Mouse (Mus musculus): Measurements from ENCODE around the gene Iqcn.
A peak's percentile ranks its signal among the peaks of the same experiment; 100 is the strongest.

Iqcn gene

GRCm38 (mm10) chr8:70679404-70679803 lies 23.9 kb upstream of the Iqcn start:
- no peak for DNase-seq (ENCODE audit: low spot score)

GRCm38 (mm10) chr8:70680039-70680438 lies 23.2 kb upstream of the Iqcn start:
- no peak for DNase-seq (ENCODE audit: low spot score)

- DNase-seq (ENCODE audit: low spot score), result no peak
Observed at GRCm38 (mm10) chr8:70681410-70681809, 21.8 kb upstream of the Iqcn start.

- no peak for DNase-seq (ENCODE audit: low spot score)
Observed at GRCm38 (mm10) chr8:70682193-70682592, 21.1 kb upstream of the Iqcn start.

GRCm38 (mm10) chr8:70682692-70683091 lies 20.6 kb upstream of the Iqcn start:
- no peak for DNase-seq (ENCODE audit: low spot score)

- DNase-seq (ENCODE audit: low spot score), result no peak
Observed at GRCm38 (mm10) chr8:70684291-70684690, 19.0 kb upstream of the Iqcn start.

GRCm38 (mm10) chr8:70687576-70687975 lies 15.7 kb upstream of the Iqcn start:
- no peak for DNase-seq (ENCODE audit: low spot score)

GRCm38 (mm10) chr8:70688136-70688535 lies 15.1 kb upstream of the Iqcn start:
- no peak for DNase-seq (ENCODE audit: low spot score)

- no peak for DNase-seq (ENCODE audit: low spot score)
Observed at GRCm38 (mm10) chr8:70689892-70690390, 13.3 kb upstream of the Iqcn start.

GRCm38 (mm10) chr8:70691230-70691629 lies 12.0 kb upstream of the Iqcn start:
- DNase-seq (ENCODE audit: low spot score), result no peak

GRCm38 (mm10) chr8:70691727-70692231 lies 11.5 kb upstream of the Iqcn start:
- no peak for DNase-seq (ENCODE audit: low spot score)

GRCm38 (mm10) chr8:70693636-70694035 lies 9.6 kb upstream of the Iqcn start:
- no peak for DNase-seq (ENCODE audit: low spot score)

- no peak for DNase-seq (ENCODE audit: low spot score)
Observed at GRCm38 (mm10) chr8:70695318-70696018, 7.8 kb upstream of the Iqcn start.

GRCm38 (mm10) chr8:70696019-70696885 lies 7.0 kb upstream of the Iqcn start:
- no peak for DNase-seq (ENCODE audit: low spot score)

- DNase-seq (ENCODE audit: low spot score), result no peak
Observed at GRCm38 (mm10) chr8:70696946-70697345, 6.3 kb upstream of the Iqcn start.

GRCm38 (mm10) chr8:70697366-70698250 lies 5.6 kb upstream of the Iqcn start:
- DNase-seq (ENCODE audit: low spot score), result no peak

- peak; percentile 99 for DNase-seq (ENCODE audit: low spot score)
Observed at GRCm38 (mm10) chr8:70698310-70699109, 4.7 kb upstream of the Iqcn start, which contains the start of gene Jund. Gene Jund, plus strand, starts transcription at chr8:70698949.

GRCm38 (mm10) chr8:70699116-70699833 lies 4.0 kb upstream of the Iqcn start:
- no peak for DNase-seq (ENCODE audit: low spot score)

- peak; percentile 74 for DNase-seq (ENCODE audit: low spot score)
Observed at GRCm38 (mm10) chr8:70699834-70700554, 3.3 kb upstream of the Iqcn start.

GRCm38 (mm10) chr8:70700555-70700922 lies 2.7 kb upstream of the Iqcn start:
- peak; percentile 66 for DNase-seq (ENCODE audit: low spot score)

All from ovary, postnatal 10 days (tissue).